Mouse (Mus musculus) urinary bladder, postnatal 4 days (tissue): ENCODE data around the gene Gm20795.
"Not testable (repeated sequence)": the region's sequence is repeated elsewhere in the genome, so short reads cannot be mapped to it uniquely, and the experiment has no call there.

Source experiments
- DNase-seq, 2 experiments: peaks; one replicate each; pipeline ENCODE4 v3.0.0; 2021 to 2022; ENCODE audit warnings: low spot score in 2 of 2

The Gm20795 gene

GRCm38 (mm10) chrY:40804614-40805013, at the start of gene Gm20795:
Gene Gm20795, plus strand, starts transcription at chrY:40804914.
- DNase-seq, result not testable (repeated sequence)

DNA sequence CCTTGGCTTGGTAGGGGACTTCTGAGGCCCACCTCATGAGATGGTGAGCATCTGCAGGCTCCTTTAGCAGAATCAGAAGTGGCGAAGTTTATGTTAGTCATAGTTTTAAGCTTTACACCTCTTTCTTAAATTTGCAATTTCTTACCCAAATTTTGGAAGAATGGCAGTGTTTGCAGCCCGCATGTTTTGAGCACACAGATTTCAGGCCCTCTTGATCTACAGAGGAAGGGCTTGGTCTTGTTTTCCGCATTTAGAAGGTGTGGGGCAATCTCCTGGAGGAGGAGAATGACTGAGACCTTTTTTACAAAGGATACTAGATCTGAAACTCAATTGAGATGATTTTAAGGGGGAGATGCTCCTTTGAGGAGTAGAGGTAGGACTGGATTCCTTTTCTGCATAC, 29.0 kb upstream of the Gm20795 start, which contains the start of gene Gm21797:
Gene Gm21797 (minus strand): TSS at position 101 of the 400 bp plus-strand sequence.
- not testable (repeated sequence) for DNase-seq
